Mouse (Mus musculus) ES-Bruce4 (cell line): ENCODE results near the gene Mars.

Experiments used
- CTCF ChIP-seq: IDR thresholded peaks from one replicate; pipeline ENCODE4 v1.8.1; 2011; ENCODE audit warnings: low read depth, low read length
- EP300 ChIP-seq: IDR thresholded peaks from 2 replicates; pipeline ENCODE4 v1.6.1; 2011; ENCODE audit warnings: low read depth, low read length; ENCODE audit not compliant: insufficient read depth

DNA sequence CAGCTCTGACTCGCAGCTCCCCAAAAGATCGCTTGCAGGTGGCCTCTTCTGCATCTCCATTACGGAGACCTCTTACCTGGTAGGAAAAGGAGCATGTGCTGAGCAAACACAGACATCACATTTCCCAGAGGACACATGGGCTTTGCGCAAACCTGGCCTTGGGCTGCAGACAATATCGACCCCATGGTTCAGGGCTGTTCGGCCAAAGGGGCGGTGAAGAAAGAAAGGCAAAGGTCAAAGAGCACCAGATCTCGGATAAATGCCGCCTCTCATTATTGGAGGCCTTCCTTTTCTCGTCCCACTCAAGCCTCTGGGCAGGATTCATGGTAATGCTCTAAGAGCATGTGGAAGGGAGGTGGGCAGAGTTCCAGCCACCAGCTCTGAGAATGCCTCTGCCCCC, 43.8 kb upstream of the Mars start:
- TF ChIP-seq EP300 (no peak), CTCF (no peak)
